Mouse (Mus musculus): ENCODE results near the gene Med15.

Med15 gene

DNA sequence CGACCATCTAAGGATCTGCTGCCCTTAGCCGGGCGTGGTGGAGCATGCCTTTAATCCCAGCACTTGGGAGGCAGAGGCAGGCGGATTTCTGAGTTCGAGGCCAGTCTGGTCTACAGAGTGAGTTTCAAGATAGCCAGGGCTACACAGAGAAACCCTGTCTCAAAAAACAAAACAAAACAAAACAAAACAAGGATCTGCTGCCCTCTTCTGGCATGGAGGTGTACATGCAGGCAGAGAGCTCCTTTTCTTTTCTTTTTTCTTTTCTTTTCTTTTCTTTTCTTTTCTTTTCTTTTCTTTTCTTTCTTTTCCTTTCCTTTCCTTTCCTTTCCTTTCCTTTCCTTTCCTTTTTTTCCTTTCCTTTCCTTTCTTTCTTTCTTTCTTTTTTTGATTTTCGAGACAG, 118.0 kb downstream of the Med15 start:
- DNase-seq (ENCODE audit: low spot score), result peak; percentile 4

DNA sequence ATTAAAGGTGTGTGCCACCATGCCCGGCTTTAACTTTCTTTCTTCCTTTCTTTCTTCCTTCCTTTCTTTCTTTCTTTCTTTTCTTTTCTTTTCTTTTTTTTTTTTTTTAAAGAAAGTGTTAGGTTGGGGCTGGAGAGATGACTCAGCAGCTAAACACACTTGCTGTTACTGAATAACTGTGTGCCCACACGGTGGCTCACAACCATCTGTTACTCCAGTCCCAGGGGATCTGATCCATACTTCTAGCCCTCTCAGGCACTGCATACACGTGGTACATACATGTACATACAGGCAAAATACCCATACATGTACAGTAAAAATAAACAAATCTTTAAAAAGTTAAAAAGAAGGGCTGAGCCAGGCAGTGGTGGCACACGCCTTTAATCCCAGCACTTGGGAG, 121.3 kb downstream of the Med15 start:
- no peak for DNase-seq (ENCODE audit: low spot score)

DNA sequence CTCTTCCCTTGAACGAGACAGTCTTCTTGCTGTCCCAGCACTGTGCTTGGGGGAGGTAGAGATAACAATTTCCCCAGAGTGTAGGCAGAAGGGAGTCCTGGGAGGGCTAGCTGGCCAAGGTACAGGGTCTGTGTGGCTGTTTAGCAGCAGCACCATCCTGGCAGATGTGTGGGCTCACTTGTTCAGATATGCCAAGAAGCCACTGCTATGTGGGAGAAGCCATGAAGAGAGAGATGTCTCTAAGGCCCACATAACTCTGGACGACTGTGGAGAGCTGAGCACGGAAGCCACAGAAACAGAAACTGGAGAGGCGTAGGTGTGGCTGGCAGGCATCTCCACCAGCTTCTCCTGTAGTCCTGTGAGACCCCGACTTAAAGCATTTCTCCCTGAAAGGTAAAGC, 127.0 kb downstream of the Med15 start:
- no peak for DNase-seq (ENCODE audit: low spot score)

- no peak for DNase-seq (ENCODE audit: low spot score)
These were observed 127.8 kb downstream of the Med15 start for GRCm38 (mm10) chr16:17604941-17605340.
